Mouse (Mus musculus): ENCODE results near the gene Dnaic1.

Gene Dnaic1

GRCm38 (mm10) chr4:41569411-41569885, at the start of gene Dnaic1, which contains the start of gene Fam219a:
Gene Dnaic1 (plus strand): TSS chr4:41569775.
Gene Fam219a (minus strand): TSS chr4:41569538.
- peak; percentile 90 to 95 for DNase-seq (ENCODE audit: low spot score in 2 of 2)

GRCm38 (mm10) chr4:41520641-41521040, 48.9 kb upstream of the Dnaic1 start:
- DNase-seq (ENCODE audit: low spot score in 2 of 2): no peak

- no peak for DNase-seq (ENCODE audit: low spot score in 2 of 2)
These were observed 47.4 kb upstream of the Dnaic1 start for GRCm38 (mm10) chr4:41522136-41522535.

- no peak for DNase-seq (ENCODE audit: low spot score in 2 of 2)
These were observed 46.8 kb upstream of the Dnaic1 start for GRCm38 (mm10) chr4:41522788-41523187.

- no peak for DNase-seq (ENCODE audit: low spot score in 2 of 2)
These were observed 45.7 kb upstream of the Dnaic1 start for GRCm38 (mm10) chr4:41523839-41524238.

GRCm38 (mm10) chr4:41524829-41525228, 44.7 kb upstream of the Dnaic1 start:
- no peak for DNase-seq (ENCODE audit: low spot score in 2 of 2)

- no peak for DNase-seq (ENCODE audit: low spot score in 2 of 2)
These were observed 43.0 kb upstream of the Dnaic1 start for GRCm38 (mm10) chr4:41526553-41526952.

GRCm38 (mm10) chr4:41527076-41527475, 42.5 kb upstream of the Dnaic1 start:
- no peak for DNase-seq (ENCODE audit: low spot score in 2 of 2)

GRCm38 (mm10) chr4:41527996-41528395, 41.6 kb upstream of the Dnaic1 start:
- no peak for DNase-seq (ENCODE audit: low spot score in 2 of 2)

- DNase-seq (ENCODE audit: low spot score in 2 of 2): no peak
These were observed 37.2 kb upstream of the Dnaic1 start for GRCm38 (mm10) chr4:41532420-41532819.

- no peak for DNase-seq (ENCODE audit: low spot score in 2 of 2)
These were observed 34.7 kb upstream of the Dnaic1 start for GRCm38 (mm10) chr4:41534866-41535265.

- no peak for DNase-seq (ENCODE audit: low spot score in 2 of 2)
These were observed 27.4 kb upstream of the Dnaic1 start for GRCm38 (mm10) chr4:41542136-41542535.

- no peak for DNase-seq (ENCODE audit: low spot score in 2 of 2)
These were observed 23.6 kb upstream of the Dnaic1 start for GRCm38 (mm10) chr4:41545985-41546384.

- no peak for DNase-seq (ENCODE audit: low spot score in 2 of 2)
These were observed 22.5 kb upstream of the Dnaic1 start for GRCm38 (mm10) chr4:41547086-41547485.

GRCm38 (mm10) chr4:41552529-41552928, 17.0 kb upstream of the Dnaic1 start:
- DNase-seq (ENCODE audit: low spot score in 2 of 2): peak; percentile 67 to 69

GRCm38 (mm10) chr4:41553116-41553515, 16.5 kb upstream of the Dnaic1 start:
- DNase-seq (ENCODE audit: low spot score in 2 of 2): no peak

GRCm38 (mm10) chr4:41554994-41555663, 14.4 kb upstream of the Dnaic1 start:
- no peak for DNase-seq (ENCODE audit: low spot score in 2 of 2)

GRCm38 (mm10) chr4:41556311-41556953, 13.1 kb upstream of the Dnaic1 start:
- no peak for DNase-seq (ENCODE audit: low spot score in 2 of 2)

GRCm38 (mm10) chr4:41557092-41557491, 12.5 kb upstream of the Dnaic1 start:
- DNase-seq (ENCODE audit: low spot score in 2 of 2): no peak

GRCm38 (mm10) chr4:41563297-41563696, 6.3 kb upstream of the Dnaic1 start:
- DNase-seq (ENCODE audit: low spot score in 2 of 2): no peak

GRCm38 (mm10) chr4:41566123-41566522, 3.5 kb upstream of the Dnaic1 start:
- no peak for DNase-seq (ENCODE audit: low spot score in 2 of 2)

GRCm38 (mm10) chr4:41568239-41568638, 1.3 kb upstream of the Dnaic1 start:
- DNase-seq (ENCODE audit: low spot score in 2 of 2): peak in 1 of 2 experiments; percentile 51

Data from frontal cortex, postnatal 25 days (tissue).